Mouse (Mus musculus): ENCODE data around the gene Fam163a.
"Not testable (repeated sequence)": the region's sequence is repeated elsewhere in the genome, so short reads cannot be mapped to it uniquely, and the experiment has no call there.

The Fam163a gene

GRCm38 (mm10) chr1:156204656-156205131, at the start of gene Fam163a:
Gene Fam163a, minus strand, starts transcription at chr1:156205026.
- DNase-seq (ENCODE audit: low read depth, low spot score): no peak

- not testable (repeated sequence) for DNase-seq (ENCODE audit: low read depth, low spot score)
Measured at GRCm38 (mm10) chr1:156251096-156251495, 46.3 kb upstream of the Fam163a start.

GRCm38 (mm10) chr1:156247893-156248292, 43.1 kb upstream of the Fam163a start:
- DNase-seq (ENCODE audit: low read depth, low spot score): no peak

GRCm38 (mm10) chr1:156241713-156242348, 37.0 kb upstream of the Fam163a start:
- peak; percentile 75 for DNase-seq (ENCODE audit: low read depth, low spot score)

- DNase-seq (ENCODE audit: low read depth, low spot score): peak; percentile 60
Measured at GRCm38 (mm10) chr1:156241035-156241434, 36.2 kb upstream of the Fam163a start.

- DNase-seq (ENCODE audit: low read depth, low spot score): no peak
Measured at GRCm38 (mm10) chr1:156231122-156231521, 26.3 kb upstream of the Fam163a start.

- peak; percentile 86 for DNase-seq (ENCODE audit: low read depth, low spot score)
Measured at GRCm38 (mm10) chr1:156230339-156231089, 25.7 kb upstream of the Fam163a start.

GRCm38 (mm10) chr1:156229448-156229847, 24.6 kb upstream of the Fam163a start:
- peak; percentile 65 for DNase-seq (ENCODE audit: low read depth, low spot score)

GRCm38 (mm10) chr1:156228728-156229127, 23.9 kb upstream of the Fam163a start:
- no peak for DNase-seq (ENCODE audit: low read depth, low spot score)

GRCm38 (mm10) chr1:156226903-156227302, 22.1 kb upstream of the Fam163a start:
- no peak for DNase-seq (ENCODE audit: low read depth, low spot score)

GRCm38 (mm10) chr1:156222205-156223000, 17.6 kb upstream of the Fam163a start:
- DNase-seq (ENCODE audit: low read depth, low spot score): no peak

- DNase-seq (ENCODE audit: low read depth, low spot score): no peak
Measured at GRCm38 (mm10) chr1:156221327-156221726, 16.5 kb upstream of the Fam163a start.

- no peak for DNase-seq (ENCODE audit: low read depth, low spot score)
Measured at GRCm38 (mm10) chr1:156218573-156218972, 13.7 kb upstream of the Fam163a start.

GRCm38 (mm10) chr1:156217941-156218340, 13.1 kb upstream of the Fam163a start:
- DNase-seq (ENCODE audit: low read depth, low spot score): no peak

- no peak for DNase-seq (ENCODE audit: low read depth, low spot score)
Measured at GRCm38 (mm10) chr1:156217393-156217792, 12.6 kb upstream of the Fam163a start.

- no peak for DNase-seq (ENCODE audit: low read depth, low spot score)
Measured at GRCm38 (mm10) chr1:156216249-156216648, 11.4 kb upstream of the Fam163a start.

GRCm38 (mm10) chr1:156214651-156215050, 9.8 kb upstream of the Fam163a start:
- no peak for DNase-seq (ENCODE audit: low read depth, low spot score)

GRCm38 (mm10) chr1:156212923-156213322, 8.1 kb upstream of the Fam163a start:
- no peak for DNase-seq (ENCODE audit: low read depth, low spot score)

GRCm38 (mm10) chr1:156211809-156212317, 7.0 kb upstream of the Fam163a start:
- DNase-seq (ENCODE audit: low read depth, low spot score): no peak

GRCm38 (mm10) chr1:156205164-156205563, 338 bp upstream of the Fam163a start:
- DNase-seq (ENCODE audit: low read depth, low spot score): no peak

- no peak for DNase-seq (ENCODE audit: low read depth, low spot score)
Measured at GRCm38 (mm10) chr1:156203961-156204655, 718 bp downstream of the Fam163a start.

Measured in mesoderm, embryonic 11.5 days (tissue).